Mouse (Mus musculus): Measurements from ENCODE around the gene Shank1.

Gene Shank1

DNA sequence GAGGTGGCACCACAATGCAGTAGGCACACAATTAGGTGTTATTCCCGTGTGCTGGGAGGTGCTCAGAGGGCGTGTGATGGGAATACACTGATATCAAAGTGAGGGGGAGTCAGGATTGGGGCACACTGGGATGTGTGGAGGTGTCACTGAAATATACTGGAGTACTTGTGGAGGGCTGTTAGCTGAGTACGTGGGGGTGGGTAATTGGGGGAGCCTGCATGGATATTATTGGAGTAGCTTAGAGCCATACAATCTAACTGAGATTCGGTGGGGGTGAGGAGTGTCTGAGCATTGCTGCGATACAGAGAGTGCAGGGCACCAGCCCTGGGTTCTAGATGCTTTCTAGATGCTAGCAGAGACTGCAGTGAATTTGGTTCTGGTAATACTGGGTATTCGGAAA, 30.2 kb downstream of the Shank1 start:
- in situ Hi-C loops (cut with MseI, MboI): loop anchor here in 1 of 2 experiments (10.0 kb wide), 1 partner anchor 65 kb away; no protein-coding TSS in a partner anchor

DNA sequence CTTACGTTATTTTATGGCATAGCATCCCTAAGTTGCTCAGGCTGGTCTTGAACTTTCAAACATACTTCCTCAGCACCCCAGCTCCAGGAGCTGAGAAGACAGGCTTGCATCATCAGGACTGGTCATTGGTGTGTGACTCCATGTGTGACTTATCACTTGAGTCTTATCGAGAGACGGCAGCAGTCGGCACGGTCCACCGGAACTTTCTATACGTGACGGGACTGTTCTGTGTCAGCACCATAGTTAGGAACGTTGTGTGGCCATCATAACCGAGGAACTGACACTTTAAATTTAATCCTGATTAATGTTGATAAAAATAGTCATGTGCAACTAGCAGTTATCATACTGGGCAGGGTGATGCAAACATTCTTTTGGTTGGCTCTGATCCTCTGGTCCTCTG, 31.1 kb downstream of the Shank1 start:
- in situ Hi-C loops (cut with MseI, MboI): loop anchor here in 1 of 2 experiments (10.0 kb wide), 1 partner anchor 66 kb away; no protein-coding TSS in a partner anchor

DNA sequence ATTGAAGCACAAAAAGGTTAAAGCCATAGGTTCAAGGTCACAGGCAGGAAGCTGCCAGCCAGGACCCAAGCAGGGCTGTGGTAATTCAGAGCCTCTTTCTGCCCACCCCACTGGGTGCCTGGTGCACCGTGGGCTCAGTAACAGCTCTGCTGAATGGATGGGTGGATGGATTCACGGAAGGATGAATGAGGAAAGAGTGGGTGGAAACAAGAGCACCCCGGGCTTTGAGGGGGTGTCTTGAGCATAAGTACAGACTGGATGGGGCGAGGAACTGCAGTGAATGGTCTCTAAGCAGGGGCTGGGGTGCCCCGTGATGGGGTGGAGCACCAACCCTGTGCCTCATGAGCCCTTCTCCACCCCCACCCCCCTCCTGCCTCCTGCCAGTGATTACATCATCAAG, 31.7 kb downstream of the Shank1 start:
- in situ Hi-C loops (cut with MseI, MboI): loop anchor here in 1 of 2 experiments (10.0 kb wide), 1 partner anchor 67 kb away; no protein-coding TSS in a partner anchor

DNA sequence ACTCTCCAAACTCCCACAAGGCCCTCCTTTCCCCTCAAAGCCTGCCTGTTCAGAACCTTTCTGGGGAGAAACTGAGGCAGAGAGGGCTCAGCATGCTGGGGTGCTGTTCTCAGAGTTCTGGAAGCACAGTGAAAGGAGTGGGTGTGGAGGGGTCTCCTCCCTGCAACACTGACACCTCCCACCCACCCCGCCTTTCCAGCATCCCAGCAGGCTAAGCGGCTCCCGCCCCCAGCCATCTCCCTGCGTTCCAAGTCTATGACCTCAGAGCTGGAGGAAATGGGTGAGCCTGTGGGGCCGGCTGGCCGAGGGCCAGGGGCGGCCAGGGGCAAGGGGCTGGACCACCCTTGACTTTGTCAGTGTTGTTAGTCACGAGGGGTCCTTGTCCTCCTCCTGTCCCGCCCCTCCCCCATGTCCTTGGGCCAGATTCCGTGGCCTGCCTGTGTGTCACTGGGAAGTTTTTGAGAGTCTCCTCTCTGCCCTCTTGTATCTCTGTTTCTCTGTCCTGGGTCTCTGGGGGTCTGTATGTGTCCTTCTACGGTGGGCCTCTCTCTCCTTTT, 33.5 kb downstream of the Shank1 start:
- in situ Hi-C loops (cut with MseI, MboI): loop anchor here in 1 of 2 experiments (10.0 kb wide), 1 partner anchor 69 kb away; no protein-coding TSS in a partner anchor

DNA sequence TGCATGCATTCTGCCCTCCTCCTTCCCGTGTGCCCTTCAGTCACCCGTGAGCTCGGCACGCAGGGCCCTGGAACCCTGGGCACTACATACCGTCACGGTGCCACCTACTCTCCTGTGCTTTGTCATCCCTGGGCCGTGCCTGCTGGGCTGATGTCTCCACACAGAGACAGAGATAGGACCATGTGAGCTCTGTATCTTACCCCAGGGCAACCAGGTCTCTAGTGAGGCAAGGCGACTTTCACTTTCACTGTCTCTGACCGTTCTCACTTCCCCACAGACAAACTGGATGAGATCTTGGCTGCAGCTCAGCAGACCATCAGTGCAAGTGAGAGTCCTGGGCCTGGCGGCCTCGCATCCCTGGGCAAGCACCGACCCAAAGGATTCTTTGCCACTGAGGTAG, 34.6 kb downstream of the Shank1 start:
- in situ Hi-C loops (cut with MseI, MboI): loop anchor here (5.0 to 10.0 kb wide), 2 partner anchors 70 to 72 kb away; no protein-coding TSS in a partner anchor

DNA sequence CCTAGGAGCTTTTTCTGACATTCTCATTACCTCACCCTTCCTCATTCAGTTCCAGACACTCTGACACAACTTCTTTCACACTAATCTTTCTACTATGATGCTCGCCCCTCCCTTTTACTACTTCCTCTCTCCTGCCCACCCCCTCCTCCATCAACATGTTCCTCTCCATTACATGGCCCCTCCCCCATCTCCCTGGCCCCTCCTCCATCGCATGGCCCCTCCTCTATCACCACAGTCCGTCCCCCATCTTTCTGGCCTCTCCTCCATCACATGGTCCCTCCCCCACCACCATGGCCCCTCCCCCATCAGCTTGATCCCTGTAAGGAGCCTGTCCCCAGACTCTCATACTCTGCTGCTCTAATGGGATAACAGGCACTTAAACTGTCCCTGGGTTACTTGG, 39.0 kb downstream of the Shank1 start:
- in situ Hi-C loops (cut with MseI, MboI): loop anchor here (5.0 to 10.0 kb wide), 2 partner anchors 74 to 77 kb away; no protein-coding TSS in a partner anchor

DNA sequence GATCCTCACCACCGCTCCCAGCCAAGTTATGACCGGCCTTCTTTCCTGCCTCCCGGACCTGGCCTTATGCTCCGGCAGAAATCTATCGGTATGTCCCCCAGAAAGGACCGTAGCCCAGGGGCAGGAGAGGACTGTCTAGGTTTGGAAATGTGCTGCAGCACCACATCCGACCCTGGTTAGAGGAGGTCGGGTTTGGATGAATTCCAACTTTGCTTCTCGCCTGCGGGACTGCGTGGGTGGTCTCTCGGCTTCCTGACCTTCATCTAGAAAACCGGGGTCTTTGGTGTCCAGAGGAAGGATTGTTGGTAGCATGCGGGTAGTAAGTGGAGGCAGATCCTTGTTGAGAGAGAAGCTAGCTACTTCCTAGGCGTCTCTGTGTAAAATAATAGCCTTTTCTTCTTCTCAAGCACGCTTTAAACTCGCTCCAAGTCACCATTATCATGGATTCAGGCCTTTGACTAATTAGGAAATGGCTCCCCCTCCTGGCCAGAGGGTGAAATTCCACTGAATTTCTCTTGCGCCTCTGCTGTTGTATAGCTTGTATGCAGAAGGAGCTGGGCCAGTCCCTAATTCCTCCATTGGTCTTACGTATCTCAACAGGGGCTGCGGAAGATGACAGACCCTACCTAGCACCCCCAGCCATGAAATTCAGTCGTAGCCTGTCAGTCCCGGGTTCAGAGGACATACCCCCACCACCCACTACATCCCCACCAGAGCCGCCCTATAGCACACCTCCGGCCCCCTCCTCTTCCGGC, 41.1 kb downstream of the Shank1 start:
- in situ Hi-C loops (cut with MseI, MboI): no loop called here

DNA sequence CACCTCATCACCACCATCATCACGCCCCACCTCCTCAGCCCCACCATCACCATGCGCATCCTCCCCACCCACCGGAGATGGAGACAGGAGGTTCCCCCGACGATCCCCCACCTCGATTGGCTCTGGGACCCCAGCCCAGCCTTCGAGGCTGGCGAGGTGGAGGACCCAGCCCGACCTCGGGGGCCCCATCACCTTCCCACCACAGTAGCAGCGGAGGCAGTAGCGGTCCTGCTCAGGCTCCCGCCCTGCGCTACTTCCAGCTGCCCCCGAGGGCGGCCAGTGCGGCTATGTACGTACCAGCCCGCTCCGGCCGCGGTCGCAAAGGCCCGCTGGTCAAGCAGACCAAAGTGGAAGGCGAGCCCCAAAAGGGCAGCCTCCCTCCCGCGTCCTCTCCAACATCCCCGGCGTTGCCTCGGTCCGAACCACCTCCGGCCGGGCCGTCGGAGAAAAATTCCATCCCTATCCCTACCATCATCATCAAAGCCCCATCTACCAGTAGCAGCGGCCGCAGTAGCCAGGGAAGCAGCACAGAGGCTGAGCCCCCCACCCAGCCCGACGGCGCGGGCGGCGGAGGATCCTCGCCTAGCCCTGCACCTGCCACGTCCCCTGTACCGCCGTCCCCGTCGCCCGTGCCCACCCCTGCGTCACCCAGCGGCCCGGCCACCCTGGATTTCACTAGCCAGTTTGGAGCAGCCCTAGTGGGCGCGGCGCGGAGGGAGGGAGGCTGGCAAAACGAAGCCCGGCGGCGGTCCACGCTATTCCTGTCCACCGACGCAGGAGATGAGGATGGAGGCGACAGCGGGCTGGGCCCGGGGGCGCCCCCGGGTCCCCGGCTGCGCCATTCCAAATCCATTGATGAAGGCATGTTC, 42.1 kb downstream of the Shank1 start:
- in situ Hi-C loops (cut with MseI, MboI): no loop called here

DNA sequence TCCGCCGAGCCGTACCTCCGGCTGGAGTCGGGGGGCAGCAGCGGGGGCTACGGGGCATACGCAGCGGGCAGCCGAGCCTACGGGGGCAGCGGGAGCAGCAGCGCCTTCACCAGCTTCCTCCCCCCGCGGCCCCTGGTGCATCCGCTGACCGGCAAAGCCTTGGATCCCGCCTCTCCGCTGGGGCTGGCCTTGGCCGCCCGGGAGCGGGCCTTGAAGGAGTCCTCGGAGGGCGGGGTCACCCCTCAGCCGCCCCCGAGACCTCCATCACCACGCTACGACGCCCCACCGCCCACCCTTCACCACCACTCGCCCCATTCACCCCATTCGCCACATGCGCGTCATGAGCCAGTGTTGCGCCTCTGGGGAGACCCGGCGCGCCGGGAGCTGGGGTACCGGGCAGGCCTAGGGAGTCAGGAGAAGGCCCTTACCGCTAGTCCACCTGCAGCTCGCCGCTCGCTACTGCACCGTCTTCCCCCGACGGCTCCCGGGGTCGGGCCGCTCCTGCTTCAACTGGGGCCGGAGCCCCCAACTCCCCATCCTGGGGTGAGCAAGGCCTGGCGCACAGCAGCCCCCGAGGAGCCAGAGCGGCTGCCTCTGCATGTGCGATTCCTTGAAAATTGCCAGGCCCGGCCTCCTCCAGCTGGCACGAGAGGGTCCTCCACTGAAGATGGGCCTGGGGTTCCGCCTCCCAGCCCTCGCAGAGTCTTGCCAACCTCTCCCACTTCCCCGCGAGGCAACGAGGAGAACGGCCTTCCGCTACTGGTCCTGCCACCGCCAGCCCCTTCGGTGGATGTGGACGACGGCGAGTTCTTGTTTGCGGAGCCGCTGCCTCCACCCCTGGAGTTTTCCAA, 42.9 kb downstream of the Shank1 start:
- in situ Hi-C loops (cut with MseI, MboI): no loop called here

DNA sequence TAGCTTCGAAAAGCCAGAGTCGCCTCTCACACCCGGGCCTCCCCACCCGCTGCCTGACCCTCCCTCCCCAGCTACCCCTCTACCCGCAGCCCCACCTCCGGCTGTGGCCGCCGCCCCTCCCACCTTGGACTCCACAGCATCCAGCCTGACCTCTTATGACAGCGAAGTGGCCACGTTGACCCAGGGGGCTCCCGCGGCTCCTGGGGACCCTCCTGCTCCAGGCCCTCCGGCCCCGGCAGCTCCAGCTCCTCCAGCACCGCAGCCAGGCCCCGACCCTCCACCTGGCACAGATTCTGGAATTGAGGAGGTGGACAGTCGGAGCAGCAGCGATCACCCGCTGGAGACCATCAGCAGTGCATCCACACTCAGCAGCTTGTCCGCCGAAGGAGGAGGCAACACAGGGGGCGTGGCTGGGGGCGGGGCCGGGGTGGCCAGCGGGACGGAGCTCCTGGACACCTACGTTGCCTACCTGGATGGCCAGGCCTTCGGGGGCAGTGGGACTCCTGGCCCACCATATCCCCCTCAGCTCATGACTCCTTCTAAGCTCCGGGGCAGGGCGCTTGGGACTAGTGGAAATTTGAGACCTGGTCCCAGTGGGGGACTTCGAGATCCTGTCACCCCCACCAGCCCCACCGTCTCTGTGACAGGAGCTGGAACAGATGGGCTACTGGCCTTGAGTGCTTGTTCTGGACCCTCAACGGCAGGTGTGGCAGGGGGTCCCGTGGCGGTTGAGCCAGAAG, 43.7 kb downstream of the Shank1 start:
- in situ Hi-C loops (cut with MseI, MboI): no loop called here

DNA sequence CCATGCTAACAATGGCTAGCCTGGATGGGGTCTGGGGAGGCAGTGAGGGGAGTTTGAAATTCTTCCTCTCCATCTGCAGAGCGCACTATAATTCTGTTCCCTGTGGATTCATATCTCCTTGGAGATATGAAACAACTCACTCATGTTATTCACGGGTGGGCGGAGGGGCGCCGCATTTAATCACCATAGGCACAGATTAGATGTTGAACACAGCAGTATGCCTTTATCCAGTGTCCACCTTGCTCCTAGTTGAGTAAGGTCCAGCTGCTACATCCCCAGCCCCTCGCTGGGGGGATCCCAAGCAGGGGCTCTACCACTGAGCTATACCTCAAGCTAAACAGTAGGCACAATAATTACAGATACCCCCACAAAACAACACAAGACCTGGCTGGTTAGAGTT, 45.4 kb downstream of the Shank1 start:
- in situ Hi-C loops (cut with MseI, MboI): no loop called here

DNA sequence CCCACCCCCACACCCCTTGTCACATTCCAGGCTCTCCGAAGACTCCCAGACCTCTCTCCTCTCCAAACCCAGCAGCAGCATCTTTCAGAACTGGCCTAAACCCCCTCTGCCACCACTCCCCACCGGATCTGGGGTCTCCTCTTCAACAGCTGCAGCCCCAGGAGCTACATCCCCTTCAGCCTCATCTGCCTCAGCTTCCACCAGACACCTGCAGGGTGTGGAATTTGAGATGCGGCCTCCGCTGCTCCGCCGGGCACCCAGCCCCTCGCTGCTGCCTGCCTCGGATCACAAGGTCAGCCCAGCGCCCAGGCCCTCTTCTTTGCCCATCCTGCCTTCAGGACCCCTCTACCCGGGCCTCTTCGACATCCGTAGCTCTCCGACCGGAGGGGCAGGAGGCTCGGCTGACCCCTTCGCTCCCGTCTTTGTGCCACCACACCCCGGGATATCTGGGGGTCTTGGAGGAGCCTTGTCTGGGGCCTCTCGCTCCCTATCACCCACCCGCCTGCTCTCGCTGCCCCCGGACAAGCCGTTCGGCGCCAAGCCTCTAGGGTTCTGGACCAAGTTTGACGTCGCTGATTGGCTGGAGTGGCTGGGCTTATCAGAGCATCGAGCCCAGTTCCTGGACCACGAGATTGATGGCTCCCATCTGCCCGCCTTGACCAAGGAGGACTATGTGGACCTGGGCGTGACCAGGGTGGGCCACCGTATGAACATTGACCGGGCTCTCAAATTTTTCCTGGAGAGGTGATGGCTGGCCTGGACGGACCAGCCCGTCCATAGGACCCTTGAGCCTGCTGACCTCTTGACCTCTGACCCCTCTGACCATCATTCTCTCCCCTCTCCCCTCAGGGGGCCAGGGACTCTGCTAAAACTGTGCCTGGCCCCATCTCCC, 46.8 kb downstream of the Shank1 start:
- in situ Hi-C loops (cut with MseI, MboI): no loop called here

DNA sequence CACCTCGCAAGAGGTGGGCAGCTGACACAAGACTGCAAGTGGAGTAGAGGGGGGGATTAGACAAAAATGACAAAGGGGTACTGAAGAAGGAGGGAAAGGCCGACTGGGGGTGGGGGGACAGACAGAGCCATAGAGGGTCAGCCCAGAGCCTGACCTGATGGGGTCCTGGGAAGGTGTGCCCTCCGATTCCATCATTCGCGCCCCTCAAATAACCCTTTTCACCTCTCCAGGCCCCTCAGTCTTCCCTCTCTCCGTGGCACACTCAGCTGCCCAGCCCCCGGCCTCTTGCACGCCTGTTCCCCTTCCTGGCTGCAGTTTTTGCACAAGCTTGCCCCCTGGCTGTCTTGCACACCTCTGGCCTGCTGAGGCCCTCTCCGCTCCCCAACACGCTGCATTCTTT, 47.5 kb downstream of the Shank1 start:
- in situ Hi-C loops (cut with MseI, MboI): no loop called here

DNA sequence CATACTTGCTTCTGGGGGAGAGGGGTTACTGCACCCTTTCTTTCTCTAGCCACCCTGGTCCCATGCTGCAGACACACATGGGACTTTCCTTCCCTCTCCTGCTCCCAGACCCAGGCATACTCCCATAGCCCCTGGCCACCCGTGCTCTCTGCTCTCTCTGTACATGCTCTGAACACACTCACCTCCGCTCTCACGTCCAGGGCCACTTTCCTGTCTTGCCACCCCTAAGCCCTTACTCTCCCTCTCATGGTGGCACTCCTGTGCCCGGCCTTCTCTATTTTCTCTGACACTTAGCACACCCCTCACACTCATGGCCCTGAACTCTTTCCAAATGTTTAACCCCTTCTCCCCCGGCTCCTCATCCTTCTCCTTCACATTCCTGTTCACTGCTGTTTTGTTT, 48.0 kb downstream of the Shank1 start:
- in situ Hi-C loops (cut with MseI, MboI): no loop called here

DNA sequence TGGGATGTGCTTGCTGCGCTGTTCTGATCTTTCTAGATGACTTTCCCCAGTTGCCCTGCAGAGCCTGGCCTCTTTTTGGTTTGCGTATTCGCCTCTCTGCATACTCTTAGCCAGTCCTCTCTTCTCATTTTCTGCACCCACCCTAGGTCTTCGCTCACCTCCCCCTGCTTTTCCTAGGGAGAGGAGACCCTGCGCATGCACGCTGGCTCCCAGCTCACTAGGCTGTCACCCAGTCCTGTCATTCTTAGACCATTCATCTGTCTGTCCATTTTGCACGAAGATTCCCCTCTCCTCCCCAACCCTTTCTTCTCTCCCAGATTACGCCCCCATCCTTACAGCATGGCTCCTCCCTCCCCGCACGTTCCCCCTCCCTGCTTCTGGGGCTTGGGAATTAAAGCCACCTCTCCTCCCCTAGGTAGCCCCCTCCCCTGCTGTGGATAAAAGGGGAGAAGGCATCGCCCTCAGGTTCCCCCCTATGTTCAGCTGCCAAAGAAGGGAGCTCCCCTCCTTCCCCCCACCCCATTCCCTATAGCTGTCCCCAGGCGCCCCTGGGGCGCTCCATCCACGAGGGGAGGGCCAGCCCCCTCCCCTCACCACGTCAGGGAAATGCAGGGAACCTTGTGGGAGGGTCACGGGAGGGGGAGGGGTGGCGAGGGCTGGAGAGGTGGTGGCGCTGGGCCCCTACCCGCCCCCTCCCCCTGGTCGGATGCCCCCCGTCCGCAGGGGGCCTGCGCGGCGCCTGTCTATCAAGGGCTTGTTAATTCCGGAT, 49.0 kb downstream of the Shank1 start:
- in situ Hi-C loops (cut with MseI, MboI): no loop called here

DNA sequence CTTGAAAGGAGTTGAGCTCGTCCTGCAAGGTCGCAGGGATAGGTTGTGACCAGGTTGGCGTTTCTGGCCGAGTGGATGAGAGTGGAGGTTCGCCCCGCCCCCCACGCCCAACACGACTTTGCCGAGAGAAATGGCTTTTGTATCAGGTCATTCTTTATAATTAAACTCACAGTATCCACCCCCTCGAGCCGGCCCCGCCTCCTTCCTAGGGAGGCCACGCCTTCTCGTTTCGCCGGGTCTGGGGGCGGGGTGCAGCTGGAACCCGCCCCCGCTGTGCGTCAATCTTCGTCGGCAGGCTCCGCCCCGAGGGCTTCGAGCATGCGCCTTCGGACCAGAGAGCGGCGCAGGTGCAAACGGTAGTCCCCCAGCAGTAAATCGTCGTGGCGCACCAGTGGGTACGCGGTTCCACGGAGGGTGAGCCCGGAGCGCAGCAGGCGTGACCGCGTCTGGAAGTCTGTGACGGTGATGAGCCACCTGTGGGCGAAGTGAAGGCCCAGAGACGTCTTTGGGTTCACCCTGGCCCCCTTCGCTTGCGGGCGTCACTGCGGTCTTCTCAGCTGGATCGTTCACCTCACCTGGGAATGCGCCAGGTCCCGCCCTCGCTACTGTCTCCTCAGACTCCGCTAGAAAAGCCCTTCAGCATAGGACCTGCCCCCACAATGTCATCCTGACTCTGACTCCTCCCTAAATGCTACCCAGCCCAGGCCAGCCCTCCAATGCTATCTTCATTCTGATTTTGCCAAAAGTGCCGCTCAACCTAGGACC, 50.0 kb downstream of the Shank1 start:
- in situ Hi-C loops (cut with MseI, MboI): no loop called here

DNA sequence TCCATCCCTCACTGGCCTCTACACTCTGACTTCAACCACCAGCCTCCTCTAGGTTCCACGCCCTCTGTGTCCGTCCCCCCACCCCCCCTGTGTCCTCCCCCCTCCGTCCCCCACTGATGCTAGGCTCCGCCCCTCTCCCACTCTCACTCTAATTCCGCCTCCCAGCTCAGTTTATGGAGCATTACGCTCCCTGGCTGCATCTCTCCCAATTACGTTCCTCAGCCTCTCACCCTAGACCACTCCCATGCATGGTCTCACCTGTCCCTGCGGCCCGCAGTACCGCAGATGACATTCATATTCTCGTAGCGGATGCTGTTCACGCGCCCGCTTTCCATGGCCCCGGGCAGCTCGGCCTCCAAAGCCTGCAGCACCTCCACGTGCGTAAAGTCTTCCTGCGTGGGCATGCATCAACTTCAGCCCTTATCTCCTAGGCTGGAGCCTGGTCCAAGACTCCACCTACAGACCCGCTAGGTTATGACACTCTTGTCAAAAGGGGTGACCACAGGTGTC, 50.8 kb downstream of the Shank1 start:
- in situ Hi-C loops (cut with MseI, MboI): no loop called here

DNA sequence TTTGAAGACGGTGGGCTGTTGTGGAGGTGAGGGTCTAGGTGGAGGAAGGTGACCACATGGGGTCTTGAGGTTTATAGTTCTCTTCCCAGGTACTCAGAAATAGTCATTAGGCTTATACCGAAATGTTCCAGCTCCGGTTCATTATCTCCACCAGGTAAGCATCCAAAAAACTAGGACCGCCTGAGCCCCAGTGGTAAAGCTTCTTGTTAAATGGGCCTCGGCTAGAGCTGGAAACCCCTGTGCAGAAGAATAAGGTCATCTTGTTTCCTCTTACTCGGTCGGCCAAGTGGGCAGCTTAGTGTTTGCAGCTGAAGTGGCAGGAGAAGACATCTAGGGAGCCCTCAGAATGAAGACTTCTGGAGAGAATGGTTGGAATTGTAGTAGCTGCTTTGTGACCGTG, 62.6 kb downstream of the Shank1 start:
- in situ Hi-C loops (cut with MseI, MboI): no loop called here

All from mouse trophoblast stem cell (cell line).